Mouse (Mus musculus) cerebellum, adult 8-10 months (tissue): ENCODE data around the gene Aanat.

ENCODE experiments used
- DNase-seq: peaks from one replicate; pipeline ENCODE4 v3.0.0; 2022

Aanat gene

GRCm38 (mm10) chr11:116586310-116586709 lies at the start of gene Aanat:
Aanat (plus strand) TSS chr11:116586432.
- no peak for DNase-seq

DNA sequence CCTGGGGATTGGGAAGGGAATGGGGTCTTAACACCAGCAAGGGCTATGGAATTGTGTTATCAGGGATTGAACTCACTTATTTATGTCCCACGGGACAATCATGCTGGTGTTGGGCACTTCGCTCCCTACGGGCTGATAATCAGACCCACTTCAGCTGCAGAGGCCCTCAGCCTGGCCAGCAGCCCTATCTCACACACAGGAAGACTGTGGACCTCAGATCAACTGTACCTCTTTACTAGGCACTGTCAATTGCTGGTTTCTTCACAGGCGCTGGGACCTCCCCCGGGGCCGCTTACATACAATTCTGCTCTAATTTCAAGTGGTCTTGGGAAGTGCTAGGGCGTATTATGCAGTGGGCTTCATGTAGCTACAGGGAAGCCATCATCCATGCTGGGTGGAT lies 49.5 kb upstream of the Aanat start:
- no peak for DNase-seq

DNA sequence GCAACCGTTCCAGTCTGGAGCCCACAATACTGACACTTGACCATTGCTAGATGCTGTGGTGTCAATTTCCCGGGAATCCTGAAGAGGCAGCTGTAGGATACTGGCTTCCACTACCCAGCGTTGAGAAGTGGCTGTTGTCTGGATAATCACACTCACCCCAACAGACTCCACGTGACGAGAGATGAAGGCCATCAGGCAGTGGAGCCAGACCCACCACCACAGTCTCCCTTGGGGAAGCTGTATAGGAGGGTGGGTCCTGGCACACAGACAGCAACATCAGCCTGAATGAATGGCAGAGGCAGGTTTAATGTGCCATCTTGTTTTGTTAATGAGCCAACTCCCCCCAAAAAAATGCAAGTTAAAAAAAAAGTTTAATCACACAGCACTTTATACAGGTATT lies 48.8 kb upstream of the Aanat start:
- no peak for DNase-seq

DNA sequence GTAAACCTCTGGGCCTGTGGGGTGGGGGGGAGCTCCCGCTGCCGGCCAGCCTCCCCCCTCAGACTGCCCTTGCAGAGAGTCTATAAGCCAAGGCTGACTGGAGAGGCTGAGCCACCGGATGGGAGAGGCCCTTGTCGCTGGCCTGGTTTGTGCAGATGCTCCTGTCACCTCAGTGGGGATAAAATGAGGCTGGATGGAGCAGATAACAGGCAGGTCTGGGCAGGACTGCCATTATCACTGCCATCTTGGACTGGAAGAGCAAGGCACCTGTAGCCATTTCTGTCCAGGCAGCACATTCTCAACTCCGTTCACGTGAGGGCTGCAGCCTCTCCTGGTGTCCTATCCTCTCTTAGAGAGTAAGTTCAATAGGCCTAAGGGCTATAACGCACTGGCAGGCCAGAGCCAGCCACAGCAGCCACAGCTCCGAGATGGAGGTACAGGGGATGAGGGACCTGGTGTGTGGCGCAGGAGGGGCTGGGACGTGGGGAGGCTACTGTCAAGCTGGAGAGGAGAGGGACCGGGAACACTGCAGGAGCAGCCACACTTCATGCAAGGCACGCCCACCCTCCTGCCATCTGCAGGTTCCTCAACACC lies 48.0 kb upstream of the Aanat start:
- DNase-seq: no peak

- DNase-seq: no peak
These were observed 45.0 kb upstream of the Aanat start for GRCm38 (mm10) chr11:116541183-116541582.

- DNase-seq: no peak
These were observed 43.1 kb upstream of the Aanat start for GRCm38 (mm10) chr11:116543110-116543509.

DNA sequence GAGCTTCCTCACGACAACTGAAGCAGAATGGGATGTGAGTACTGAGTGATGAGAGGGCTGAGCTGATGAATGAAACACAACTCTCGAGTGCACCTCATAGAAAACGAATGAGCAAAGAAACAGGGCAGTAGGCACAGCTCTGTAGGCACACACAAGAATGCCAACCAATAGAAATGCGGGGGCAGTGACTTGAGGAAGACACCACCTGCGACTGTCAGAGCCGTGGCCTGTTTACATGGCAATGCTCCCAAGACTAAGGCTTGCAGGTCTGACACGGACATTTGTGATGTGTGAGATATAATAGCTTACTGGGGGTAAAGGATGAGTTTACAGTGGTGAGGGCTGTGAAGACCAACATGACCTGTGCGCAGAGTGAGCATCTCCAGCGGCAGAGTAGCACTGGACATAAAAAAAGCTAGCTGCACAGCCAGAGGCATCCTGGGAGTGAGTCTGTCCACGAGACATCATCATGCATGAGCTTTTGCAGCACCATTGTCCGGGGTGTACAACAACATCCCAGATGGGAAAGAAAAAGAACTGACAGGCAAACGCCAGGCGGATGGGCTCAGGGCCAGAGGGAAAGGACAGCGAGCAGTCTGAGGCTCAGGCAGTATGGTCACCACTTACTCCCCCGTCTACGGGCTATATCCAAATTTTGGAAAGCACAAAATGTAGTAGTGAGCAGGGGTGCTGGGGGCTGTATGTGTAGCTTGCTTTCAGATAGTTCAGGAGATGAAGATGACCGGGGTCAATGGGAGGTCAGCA lies 38.8 kb upstream of the Aanat start:
- no peak for DNase-seq

- DNase-seq: no peak
These were observed 37.5 kb upstream of the Aanat start for GRCm38 (mm10) chr11:116548780-116549179.

DNA sequence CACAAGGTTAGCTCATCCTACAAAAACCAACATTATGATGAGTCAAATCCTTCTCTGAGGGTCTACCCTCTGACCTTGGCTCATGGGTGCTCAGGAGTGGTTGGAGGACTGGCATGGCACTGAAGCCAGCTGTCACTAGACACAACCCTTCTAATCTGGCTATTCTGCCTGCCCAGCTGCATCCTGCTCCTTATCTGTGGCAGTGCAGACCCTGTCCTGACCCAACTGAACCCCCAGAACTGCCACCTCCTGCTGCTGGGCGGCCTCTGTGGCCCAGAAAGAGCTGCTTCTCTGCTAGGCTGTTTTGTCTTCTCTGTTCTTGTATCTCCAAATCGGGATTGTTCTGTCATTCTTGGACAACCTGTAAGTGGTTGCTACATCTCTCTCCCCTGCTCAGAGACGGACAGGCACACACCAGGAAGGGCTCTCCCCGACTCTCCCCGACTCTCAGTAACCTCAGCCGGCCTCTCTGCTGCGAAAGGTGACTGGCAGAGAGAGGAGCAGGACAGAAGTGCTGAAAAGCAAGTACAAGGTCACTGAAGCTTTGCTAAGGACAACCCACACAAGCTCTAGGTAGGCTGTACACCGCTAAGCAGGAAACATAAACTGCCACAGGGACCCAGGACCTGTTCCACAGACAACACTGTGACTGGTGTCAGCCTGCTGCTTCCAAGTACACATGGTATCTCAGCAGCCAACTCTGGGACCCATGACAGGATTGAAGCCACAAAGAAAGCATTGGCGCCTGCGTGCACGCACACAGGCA lies 36.8 kb upstream of the Aanat start:
- no peak for DNase-seq

GRCm38 (mm10) chr11:116550748-116551147 lies 35.5 kb upstream of the Aanat start:
- DNase-seq: no peak

DNA sequence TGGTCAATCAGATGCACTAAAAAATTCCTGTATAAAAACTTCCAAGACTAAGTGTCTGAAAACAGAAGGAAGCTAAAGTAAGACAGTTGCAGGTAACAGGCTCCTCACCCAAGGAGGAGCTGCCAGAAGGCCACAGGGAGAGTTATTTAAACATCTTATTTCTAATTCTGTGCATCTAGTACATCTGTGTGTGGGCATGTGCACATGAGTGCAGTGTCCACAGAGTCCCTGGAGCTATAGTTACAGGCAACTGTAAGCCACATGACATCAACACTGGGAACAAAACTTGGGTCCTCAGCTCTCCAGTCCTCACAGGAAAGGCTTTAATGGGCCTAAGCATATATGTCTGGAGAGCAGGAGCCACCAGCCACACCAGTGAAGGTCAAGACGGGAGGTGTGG lies 34.0 kb upstream of the Aanat start:
- DNase-seq: no peak

DNA sequence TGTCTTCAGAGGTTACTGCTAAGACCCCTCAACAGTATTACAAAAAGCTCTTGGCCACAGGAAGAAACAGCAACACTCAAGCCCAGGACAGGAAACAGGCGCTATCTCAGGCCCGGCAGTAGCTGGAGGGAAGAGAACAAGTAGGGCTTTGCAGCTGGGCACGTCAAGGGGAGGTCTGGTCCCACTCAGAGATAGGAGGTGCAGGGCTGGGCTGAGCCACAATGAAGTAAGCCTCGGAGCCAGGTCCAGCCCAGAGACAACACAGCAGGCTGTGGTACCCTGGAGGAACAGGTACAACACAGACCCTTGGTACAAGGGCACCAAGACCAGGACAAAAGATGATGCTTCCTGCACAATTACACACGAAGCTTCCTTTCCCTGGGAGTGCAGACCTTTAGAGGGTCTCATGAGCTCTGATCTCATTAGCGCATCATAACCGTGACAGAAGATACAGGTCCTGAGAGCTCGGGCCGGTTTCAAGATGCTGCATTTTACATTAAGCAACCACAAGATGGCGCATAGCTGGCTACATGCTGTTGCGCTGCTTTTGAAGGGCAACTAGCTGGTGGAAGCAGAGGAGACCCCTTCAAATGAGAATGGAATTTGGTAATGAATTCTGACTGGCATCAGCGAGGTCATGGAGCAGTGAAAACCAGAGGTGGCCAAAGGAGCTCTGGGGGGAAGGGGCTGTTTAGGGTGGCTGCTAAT lies 31.9 kb upstream of the Aanat start:
- DNase-seq: peak; percentile 58

GRCm38 (mm10) chr11:116555572-116555971 lies 30.7 kb upstream of the Aanat start:
- no peak for DNase-seq

DNA sequence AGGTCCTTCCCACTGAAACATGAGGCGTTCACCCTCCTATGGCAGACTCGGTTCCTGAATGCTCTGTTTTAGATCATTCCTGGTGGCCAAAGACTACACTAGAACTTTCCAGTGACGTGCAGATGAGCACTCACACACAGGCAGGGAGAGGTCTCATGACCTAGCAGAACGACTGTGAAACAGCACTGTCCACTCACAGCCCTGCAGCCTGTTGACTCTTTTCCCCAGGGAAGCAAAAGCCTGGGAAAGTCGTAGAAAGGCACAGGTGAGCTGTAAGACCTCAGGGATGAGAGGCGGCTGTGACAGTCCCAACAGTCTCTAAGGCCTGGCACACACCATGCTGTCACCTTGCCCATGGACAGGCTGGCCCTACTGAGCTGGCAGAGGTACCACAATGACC lies 29.9 kb upstream of the Aanat start:
- DNase-seq: no peak

GRCm38 (mm10) chr11:116565283-116566041 lies 20.8 kb upstream of the Aanat start:
- no peak for DNase-seq

DNA sequence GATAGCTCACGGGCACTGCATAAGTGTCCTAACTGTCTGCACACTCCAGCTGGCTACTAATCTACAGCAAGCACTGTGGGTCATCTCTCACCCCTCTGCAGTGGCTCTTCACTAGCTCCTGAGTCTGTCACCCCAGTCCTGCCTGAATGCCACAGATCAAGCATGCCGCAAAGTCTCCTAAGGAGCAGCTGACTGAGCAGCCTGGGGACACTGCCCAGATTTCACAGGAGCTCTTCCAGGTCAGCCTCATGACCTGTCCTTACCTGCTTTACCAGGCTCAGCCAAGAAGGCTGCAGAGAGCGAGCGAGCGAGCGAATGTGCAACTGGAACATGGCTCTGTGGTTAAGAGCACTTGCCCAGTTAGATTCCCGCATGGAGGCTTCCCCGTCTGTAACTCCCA lies 18.7 kb upstream of the Aanat start:
- no peak for DNase-seq

DNA sequence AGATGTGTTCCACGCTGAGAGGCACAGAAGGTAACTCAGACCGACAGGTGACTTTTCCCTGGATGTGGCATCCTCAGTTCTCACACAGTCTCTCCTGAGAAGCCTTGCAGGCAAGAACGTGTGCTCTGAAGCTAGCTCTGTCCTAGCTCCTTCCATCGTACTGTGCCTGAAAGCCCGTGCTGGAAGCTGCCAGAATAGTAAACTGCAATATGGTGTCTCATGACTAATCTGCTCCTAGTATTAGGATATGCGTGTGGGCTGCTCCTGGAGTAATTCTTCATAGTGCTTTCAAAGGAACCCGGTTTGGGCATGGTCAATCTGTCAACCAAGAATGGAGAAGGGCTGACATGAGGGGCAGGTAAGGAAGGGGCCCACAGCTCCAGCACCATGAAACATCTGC lies 15.4 kb upstream of the Aanat start:
- DNase-seq: no peak

DNA sequence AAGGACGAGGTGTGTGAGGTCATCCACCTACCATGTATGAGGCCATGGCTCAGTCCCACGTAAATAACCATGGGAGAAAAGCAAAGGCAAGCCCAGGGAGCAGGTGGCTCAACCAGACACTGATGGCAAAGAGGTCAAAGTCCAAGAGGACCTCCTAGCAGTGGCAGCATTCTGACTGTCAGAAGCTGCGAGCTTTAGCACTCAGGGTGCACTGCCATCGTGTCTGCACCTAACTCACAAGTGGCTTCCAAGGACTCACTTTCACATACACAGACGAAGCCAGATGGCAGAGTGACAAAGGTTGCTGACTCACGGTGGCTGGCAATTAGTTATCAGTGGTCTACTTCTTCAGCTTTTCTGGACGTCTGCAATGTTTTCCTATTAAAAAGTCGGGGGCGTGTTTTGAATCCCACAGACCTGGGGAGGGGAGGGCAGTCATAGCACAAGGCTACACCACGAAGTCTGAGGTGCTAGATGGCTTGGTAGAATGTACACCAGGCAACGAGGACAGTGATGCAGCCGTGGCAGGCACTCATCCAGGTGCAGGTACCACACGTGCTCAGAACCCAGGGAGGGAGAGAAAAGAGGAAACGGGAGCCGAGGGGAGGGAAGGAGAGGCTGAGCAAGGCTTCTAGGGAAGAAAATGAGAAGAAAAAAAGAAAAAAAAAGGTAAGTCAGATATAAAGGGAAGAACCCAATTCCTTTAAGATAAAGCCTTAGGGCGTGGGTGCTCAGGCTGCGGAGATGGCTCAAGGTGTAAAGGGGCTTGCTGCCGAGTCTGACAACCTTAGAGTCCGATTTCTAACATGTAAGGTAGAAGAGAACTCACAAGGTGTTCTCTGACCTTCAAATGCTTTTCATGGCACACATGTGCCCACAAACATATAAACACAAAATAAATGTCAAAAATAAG lies 14.2 kb upstream of the Aanat start:
- no peak for DNase-seq

GRCm38 (mm10) chr11:116572756-116573543 lies 13.3 kb upstream of the Aanat start:
- no peak for DNase-seq

GRCm38 (mm10) chr11:116574486-116574885 lies 11.7 kb upstream of the Aanat start:
- DNase-seq: no peak

GRCm38 (mm10) chr11:116574982-116575381 lies 11.2 kb upstream of the Aanat start:
- DNase-seq: no peak
